ENCODE assay signal across 8 mouse cellular contexts in the genomic region with DNA sequence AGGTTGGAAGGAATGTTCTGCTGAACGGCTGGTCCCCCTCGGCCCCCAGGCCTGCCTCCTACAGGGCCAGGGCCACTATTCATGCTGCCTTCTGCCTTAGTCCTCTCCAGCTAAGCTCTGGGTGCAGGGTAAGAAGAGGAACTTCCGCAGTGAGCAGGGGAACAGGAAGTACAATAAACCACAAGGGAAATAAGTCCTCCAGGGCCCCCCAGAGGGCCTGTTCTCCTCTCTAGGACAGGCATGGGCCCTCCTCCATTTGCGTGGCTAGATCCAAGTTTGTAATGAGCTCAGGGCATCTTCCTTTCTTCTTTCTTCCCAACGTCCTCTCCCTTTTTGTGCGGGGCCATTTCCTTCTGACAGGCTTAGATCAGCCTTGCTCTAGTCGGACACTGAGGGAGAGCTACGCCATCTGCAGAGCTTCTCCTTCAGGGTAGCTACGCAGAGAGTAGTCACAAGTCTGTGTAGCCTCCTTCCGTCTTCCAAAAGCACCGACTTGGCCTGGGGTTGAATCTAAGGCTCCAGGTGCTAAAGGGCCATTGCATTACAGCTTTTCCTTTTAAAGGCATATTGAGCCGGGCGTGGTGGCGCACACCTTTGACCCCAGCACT. TPM values are rescaled to one million over a fixed set of nuclear protein-coding genes. Genes with fewer than 3 reads are reported as not detected.
DNase-seq lines count a peak whose midpoint lies in the region; ATAC-seq and TF ChIP-seq lines count a peak whose summit lies in the region.

A gene (minus strand): TSS at position 153 of the 608 bp plus-strand sequence.

- 71% methylated on average over 14 of the region's 14 CpGs for WGBS in heart, embryonic 12.5 days
- WGBS in thymus, adult 2 months: 22% methylated on average over 14 of the region's 14 CpGs

- H3K4me2 ChIP-seq in heart, embryonic 12.5 days: no peak within 1 kb of the TSS

- H3K27ac ChIP-seq in heart, embryonic 12.5 days (ENCODE audit: poor library complexity, severe bottlenecking): no peak within 1 kb of the TSS
- peak within 1 kb of the TSS; percentile 99 for H3K27ac ChIP-seq in thymus, adult 2 months (ENCODE audit: control insufficient read depth, insufficient read depth, low read length)

- no peak for TF ChIP-seq CTCF in thymus, adult 2 months (IDR thresholded peaks at IDR 0.05; ENCODE audit: borderline replicate concordance, control insufficient read depth, extremely low read depth, insufficient read depth, low read length, poor library complexity)

- no peaks in the 10 kb centered on the region for H3K9me3 ChIP-seq in heart, embryonic 12.5 days (replicated peaks)

- peak; percentile 13 for DNase-seq in heart, adult 8-10 months (ENCODE audit: low spot score)
- DNase-seq in lung, postnatal 25 days (ENCODE audit: low spot score): peak; percentile 39
- peak; percentile 57 for DNase-seq in thymus, adult 2 months
- no peak for DNase-seq in retina, postnatal 1 day
- DNase-seq in Muller cell, postnatal 12 days (ENCODE audit: inconsistent ontology term): no peak
- DNase-seq in kidney, postnatal 25 days: no peak

- H3K9ac ChIP-seq in heart, embryonic 12.5 days: no peak within 1 kb of the TSS

- H3K27me3 ChIP-seq in heart, embryonic 12.5 days (replicated peaks): no peaks in the 10 kb centered on the region
- no peaks in the 10 kb centered on the region for H3K27me3 ChIP-seq in thymus, adult 2 months (ENCODE audit: control insufficient read depth, insufficient read depth, low read length)

- ATAC-seq in heart, embryonic 12.5 days (ENCODE audit: insufficient number of reproducible peaks, low FRiP score): no peak
- peak; percentile 54; the same call in 1 of the 2 replicates for ATAC-seq in erythroid progenitor cell, adult 5-6 weeks (replicated peaks; ENCODE audit: low FRiP score, poor library complexity, severe bottlenecking)

- H3K4me3 ChIP-seq in heart, embryonic 12.5 days: no peak within 1 kb of the TSS
- peak within 1 kb of the TSS; percentile 95 for H3K4me3 ChIP-seq in thymus, adult 2 months (ENCODE audit: control insufficient read depth, insufficient read depth, low read length)

- TF ChIP-seq POLR2A in thymus, adult 2 months (IDR thresholded peaks at IDR 0.05; ENCODE audit: control insufficient read depth, extremely low read depth, insufficient read depth, low read length, poor library complexity): 0 out of 2 replicates have a peak, but pooled peaks have one; percentile 32

- H3K36me3 ChIP-seq in heart, embryonic 12.5 days: no peaks in the 10 kb centered on the region
- H3K36me3 ChIP-seq in thymus, adult 2 months (ENCODE audit: control insufficient read depth, insufficient read depth, low read length): peaks cover 10% of the 10 kb centered on the region

- no peaks in the 10 kb centered on the region for H3K4me1 ChIP-seq in heart, embryonic 12.5 days (replicated peaks)
- H3K4me1 ChIP-seq in thymus, adult 2 months (replicated peaks; ENCODE audit: control insufficient read depth, insufficient read depth, low read length): peaks cover 13% of the 10 kb centered on the region

RNA-seq across cellular contexts. Expression of the gene that starts here (rescaled TPM):
- 1 to 10 TPM; 1.3 to 2.5 (median 1.6) TPM for total RNA-seq in heart, adult 8-10 months (2022)
- 0.31 TPM in 1 of 2 replicates, not detected in the other for polyA plus RNA-seq in heart, embryonic 12.5 days (2016; fragmentation: Nextera tagmentation; extraction: Ambion mirVana)
- total RNA-seq in erythroid progenitor cell, adult 5-6 weeks (2015; ENCODE audit: low replicate concordance): 14.8 and 22.2 TPM in 2 replicates
- 11.6 and 12.4 TPM in 2 replicates for total RNA-seq in erythroid progenitor cell, adult 5-6 weeks (2017; ENCODE audit: low replicate concordance)
- polyA plus RNA-seq in thymus, adult 2 months (2012; rRNA removed): 88.5 and 102 TPM in 2 replicates

Comparison
In these comparisons a context has a peak if more than half of its experiments do, and no peak if none do; other contexts are left out.
1. RNA of the gene that starts here (polyA plus RNA-seq): 88.5 to 102 TPM in thymus, adult 2 months; 0.31 TPM in heart, embryonic 12.5 days; every median in the first group is over 10 times any median in the second.
2. DNase-seq: peak in heart, adult 8-10 months (single experiment), lung, postnatal 25 days (single experiment) and thymus, adult 2 months (single experiment); none in retina, postnatal 1 day (single experiment), Muller cell, postnatal 12 days (single experiment) and kidney, postnatal 25 days (0 of 2).